Mouse (Mus musculus): ENCODE results near the gene Kctd4. TPM values are rescaled to one million over a fixed set of nuclear protein-coding genes. Genes with fewer than 3 reads are reported as not detected.

Gene Kctd4
- polyA plus RNA-seq, 1 experiment from 2014 or later, result 0.67 TPM

GRCm38 (mm10) chr14:75962250-75962649 is 7.4 kb downstream of the Kctd4 start:
- H3K4me3 ChIP-seq, result no peak overlapping the region
- H3K9me3 ChIP-seq, result no peaks in the 10 kb centered on the region
- H3K27ac ChIP-seq (replicated peaks), result no peak overlapping the region
- DNase-seq (ENCODE audit: low spot score), result no peak
- no peaks in the 10 kb centered on the region for H3K4me1 ChIP-seq
- no peaks in the 10 kb centered on the region for H3K27me3 ChIP-seq (replicated peaks; ENCODE audit: low read depth, poor library complexity, severe bottlenecking)
- WGBS, result 89% methylated on average over 9 of the region's 9 CpGs
- H3K36me3 ChIP-seq (replicated peaks), result no peaks in the 10 kb centered on the region

- 63% methylated on average over 5 of the region's 5 CpGs for WGBS
- Histone ChIP-seq H3K9me3 (no peaks in the 10 kb centered on the region), H3K36me3 (replicated peaks) (no peaks in the 10 kb centered on the region), H3K4me1 (no peaks in the 10 kb centered on the region), H3K27me3 (replicated peaks; ENCODE audit: low read depth, poor library complexity, severe bottlenecking) (no peaks in the 10 kb centered on the region), H3K27ac (replicated peaks) (no peak overlapping the region), H3K4me3 (no peak overlapping the region)
- no peak for DNase-seq (ENCODE audit: low spot score)
Measured at GRCm38 (mm10) chr14:75963215-75963614, 8.4 kb downstream of the Kctd4 start.

DNA sequence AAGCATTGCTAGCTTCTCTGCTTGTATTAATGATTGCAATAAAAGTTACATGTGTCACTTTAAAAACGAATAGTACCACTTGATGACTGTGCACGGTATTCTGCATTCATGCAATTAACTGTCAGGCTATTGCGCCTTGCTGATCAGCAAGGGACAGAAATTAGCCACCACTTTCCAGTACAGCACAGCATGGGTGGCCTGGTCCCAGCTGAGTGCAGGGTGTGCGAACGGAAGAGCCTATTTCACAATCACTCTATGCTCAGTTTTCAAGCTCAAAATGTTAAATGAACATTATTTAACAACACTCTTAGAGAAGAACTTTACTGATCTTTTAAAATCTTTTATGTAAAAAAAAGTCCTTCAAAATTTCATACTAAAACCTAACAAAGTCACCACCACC is 9.2 kb downstream of the Kctd4 start:
- Histone ChIP-seq H3K27me3 (replicated peaks; ENCODE audit: low read depth, poor library complexity, severe bottlenecking) (no peaks in the 10 kb centered on the region), H3K36me3 (replicated peaks) (no peaks in the 10 kb centered on the region), H3K4me3 (no peak overlapping the region), H3K9me3 (no peaks in the 10 kb centered on the region), H3K4me1 (no peaks in the 10 kb centered on the region), H3K27ac (replicated peaks) (no peak overlapping the region)
- WGBS, result 79% methylated on average over 5 of the region's 5 CpGs
- DNase-seq (ENCODE audit: low spot score), result no peak

- H3K4me3 ChIP-seq, result no peak overlapping the region
- no peaks in the 10 kb centered on the region for H3K27me3 ChIP-seq (replicated peaks; ENCODE audit: low read depth, poor library complexity, severe bottlenecking)
- DNase-seq (ENCODE audit: low spot score), result no peak
- no peak overlapping the region for H3K27ac ChIP-seq (replicated peaks)
- H3K9me3 ChIP-seq, result no peaks in the 10 kb centered on the region
- no peaks in the 10 kb centered on the region for H3K4me1 ChIP-seq
- no peaks in the 10 kb centered on the region for H3K36me3 ChIP-seq (replicated peaks)
- WGBS, result 95% methylated on average over 1 of the region's 1 CpGs
Measured at GRCm38 (mm10) chr14:75964433-75964832, 9.6 kb downstream of the Kctd4 start.

DNA sequence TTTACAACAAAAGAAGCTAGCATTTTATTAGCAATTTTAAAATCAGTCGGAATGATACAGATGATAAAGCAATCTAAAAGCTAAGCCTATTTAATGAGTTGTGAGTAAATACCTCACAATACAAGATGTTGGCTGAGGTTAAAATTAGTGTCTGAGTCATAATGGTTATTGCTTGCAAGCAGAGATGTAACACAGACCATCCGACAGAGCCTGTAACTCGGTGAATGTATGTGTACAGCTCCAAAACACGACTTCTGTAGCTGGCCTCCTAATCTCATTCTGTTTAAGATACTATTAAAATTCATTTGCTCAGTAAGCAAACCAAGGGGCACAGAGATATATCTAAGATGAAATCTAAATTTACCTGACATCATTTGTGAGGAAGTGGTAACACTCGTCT is 12.5 kb downstream of the Kctd4 start:
- Histone ChIP-seq H3K4me3 (no peak overlapping the region), H3K4me1 (no peaks in the 10 kb centered on the region), H3K9me3 (no peaks in the 10 kb centered on the region), H3K36me3 (replicated peaks) (no peaks in the 10 kb centered on the region), H3K27ac (replicated peaks) (no peak overlapping the region), H3K27me3 (replicated peaks; ENCODE audit: low read depth, poor library complexity, severe bottlenecking) (no peaks in the 10 kb centered on the region)
- DNase-seq (ENCODE audit: low spot score), result no peak
- WGBS, result 90% methylated on average over 5 of the region's 5 CpGs

DNA sequence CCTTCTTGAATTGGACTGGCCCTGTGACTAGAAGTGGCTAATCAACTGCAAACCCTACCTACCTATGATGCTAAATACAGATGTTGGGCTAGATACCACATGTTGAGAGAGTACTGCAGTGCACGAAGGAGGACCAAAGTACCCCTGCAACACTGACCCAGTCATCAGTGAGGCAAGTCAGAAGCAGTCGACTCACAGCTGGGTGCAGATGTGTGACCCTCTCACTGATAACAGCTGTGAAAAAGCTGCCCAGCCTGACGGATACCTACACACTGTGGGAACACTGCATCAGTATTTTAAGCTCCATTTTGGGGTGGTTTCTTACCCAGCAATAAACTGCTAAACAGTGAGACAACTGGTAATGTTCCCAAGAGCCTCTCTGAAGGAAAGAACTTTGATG is 21.3 kb downstream of the Kctd4 start:
- WGBS, result 66% methylated on average over 3 of the region's 3 CpGs
- no peaks in the 10 kb centered on the region for H3K9me3 ChIP-seq
- no peak overlapping the region for H3K4me3 ChIP-seq
- H3K27me3 ChIP-seq (replicated peaks; ENCODE audit: low read depth, poor library complexity, severe bottlenecking), result no peaks in the 10 kb centered on the region
- H3K4me1 ChIP-seq, result peaks cover 4% of the 10 kb centered on the region; the same call in 1 of the 2 replicates
- H3K27ac ChIP-seq (replicated peaks), result no peak overlapping the region
- no peak for DNase-seq (ENCODE audit: low spot score)
- peaks cover 13% of the 10 kb centered on the region; the same call in 1 of the 2 replicates for H3K36me3 ChIP-seq (replicated peaks)

DNA sequence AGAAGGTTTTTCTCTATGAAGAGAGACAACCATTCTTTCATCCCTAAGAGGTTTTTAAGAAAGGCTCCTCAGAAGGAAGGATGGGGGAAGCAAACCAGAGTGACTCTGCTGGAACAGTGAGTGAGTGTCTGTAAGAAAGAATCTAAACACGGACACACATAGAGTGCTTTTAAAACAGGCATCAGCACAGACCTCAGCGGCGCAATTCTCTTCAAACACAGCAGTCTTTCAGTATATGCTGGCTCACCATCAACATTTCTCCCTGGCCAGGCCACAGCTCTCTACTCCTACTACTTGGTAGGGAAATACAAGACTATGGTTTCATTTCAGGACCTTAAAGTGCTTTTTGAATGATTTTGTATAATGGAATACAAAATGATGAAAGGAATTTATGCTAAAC is 26.4 kb downstream of the Kctd4 start:
- Histone ChIP-seq H3K9me3 (no peaks in the 10 kb centered on the region), H3K4me1 (peaks cover 7% of the 10 kb centered on the region; the same call in 1 of the 2 replicates), H3K27ac (replicated peaks) (no peak overlapping the region), H3K4me3 (no peak overlapping the region), H3K36me3 (replicated peaks) (peaks cover 15% of the 10 kb centered on the region; the same call in 1 of the 2 replicates), H3K27me3 (replicated peaks; ENCODE audit: low read depth, poor library complexity, severe bottlenecking) (no peaks in the 10 kb centered on the region)
- 92% methylated on average over 3 of the region's 3 CpGs for WGBS
- DNase-seq (ENCODE audit: low spot score), result no peak

- no peaks in the 10 kb centered on the region for H3K9me3 ChIP-seq
- no peak for DNase-seq (ENCODE audit: low spot score)
- peaks cover 7% of the 10 kb centered on the region; the same call in 1 of the 2 replicates for H3K4me1 ChIP-seq
- no peak overlapping the region for H3K4me3 ChIP-seq
- H3K36me3 ChIP-seq (replicated peaks), result peaks cover 12% of the 10 kb centered on the region; the same call in 1 of the 2 replicates
- no peaks in the 10 kb centered on the region for H3K27me3 ChIP-seq (replicated peaks; ENCODE audit: low read depth, poor library complexity, severe bottlenecking)
- 85% methylated on average over 2 of the region's 2 CpGs for WGBS
- H3K27ac ChIP-seq (replicated peaks), result no peak overlapping the region
Measured at GRCm38 (mm10) chr14:75983891-75984290, 29.1 kb downstream of the Kctd4 start.

- no peaks in the 10 kb centered on the region for H3K9me3 ChIP-seq
- no peak for DNase-seq (ENCODE audit: low spot score)
- H3K4me1 ChIP-seq, result peaks cover 7% of the 10 kb centered on the region; the same call in 1 of the 2 replicates
- H3K27ac ChIP-seq (replicated peaks), result no peak overlapping the region
- no peak overlapping the region for H3K4me3 ChIP-seq
- peaks cover 9% of the 10 kb centered on the region; the same call in 1 of the 2 replicates for H3K36me3 ChIP-seq (replicated peaks)
- WGBS, result 68% methylated on average over 4 of the region's 4 CpGs
- H3K27me3 ChIP-seq (replicated peaks; ENCODE audit: low read depth, poor library complexity, severe bottlenecking), result no peaks in the 10 kb centered on the region
Measured at GRCm38 (mm10) chr14:75985112-75985511, 30.3 kb downstream of the Kctd4 start.

- no peaks in the 10 kb centered on the region for H3K27me3 ChIP-seq (replicated peaks; ENCODE audit: low read depth, poor library complexity, severe bottlenecking)
- no peak overlapping the region for H3K4me3 ChIP-seq
- no peak for DNase-seq (ENCODE audit: low spot score)
- H3K9me3 ChIP-seq, result no peaks in the 10 kb centered on the region
- peaks cover 7% of the 10 kb centered on the region; the same call in 1 of the 2 replicates for H3K4me1 ChIP-seq
- no peak overlapping the region for H3K27ac ChIP-seq (replicated peaks)
- H3K36me3 ChIP-seq (replicated peaks), result peaks cover 3% of the 10 kb centered on the region; the same call in 1 of the 2 replicates
- WGBS, result 89% methylated on average over 7 of the region's 7 CpGs
Measured at GRCm38 (mm10) chr14:75986878-75987483, 32.2 kb downstream of the Kctd4 start.

DNA sequence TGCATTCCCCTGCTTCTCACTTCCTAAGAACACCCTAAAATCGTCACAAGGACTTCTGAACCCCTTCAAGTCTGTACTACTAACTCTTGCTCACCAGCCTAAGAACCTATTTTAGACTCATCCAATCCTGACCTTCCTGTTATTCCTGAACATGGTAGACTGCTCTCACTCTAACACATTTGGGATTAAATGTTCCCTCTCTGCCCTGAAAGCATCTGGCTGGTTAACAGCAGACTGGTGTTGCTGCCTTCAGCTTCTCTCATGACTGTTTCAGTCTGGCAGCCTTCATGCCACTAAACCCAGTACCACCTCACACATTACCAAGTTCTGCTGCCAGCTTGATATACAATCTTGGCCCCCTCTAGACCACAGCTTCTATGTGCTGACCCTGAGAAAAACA is 34.4 kb downstream of the Kctd4 start:
- no peak overlapping the region for H3K4me3 ChIP-seq
- H3K27ac ChIP-seq (replicated peaks), result no peak overlapping the region
- 84% methylated on average over 1 of the region's 1 CpGs for WGBS
- H3K4me1 ChIP-seq, result peaks cover 7% of the 10 kb centered on the region; the same call in 1 of the 2 replicates
- no peaks in the 10 kb centered on the region for H3K9me3 ChIP-seq
- H3K27me3 ChIP-seq (replicated peaks; ENCODE audit: low read depth, poor library complexity, severe bottlenecking), result no peaks in the 10 kb centered on the region
- no peak for DNase-seq (ENCODE audit: low spot score)
- H3K36me3 ChIP-seq (replicated peaks), result peaks cover 14% of the 10 kb centered on the region

DNA sequence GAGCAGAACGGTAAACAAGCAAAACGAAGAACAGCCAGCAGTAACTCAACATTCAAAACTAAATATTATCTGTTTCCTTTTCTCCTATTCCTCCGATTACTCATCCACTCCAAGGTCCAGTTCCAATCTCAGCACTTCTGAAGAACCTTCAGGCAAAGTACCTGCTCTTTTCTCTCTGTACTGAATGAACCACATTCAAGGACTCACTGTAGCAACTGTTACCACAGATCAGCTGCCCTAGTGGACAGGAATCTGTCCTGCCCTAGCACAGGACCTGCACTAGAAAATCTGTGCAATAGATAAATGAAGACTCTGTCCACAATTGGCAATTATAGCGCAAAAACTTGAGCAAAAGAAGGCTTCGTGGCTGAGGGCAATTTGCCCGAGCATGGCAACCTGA is 36.1 kb downstream of the Kctd4 start:
- 93% methylated on average over 6 of the region's 6 CpGs for WGBS
- H3K4me3 ChIP-seq, result no peak overlapping the region
- no peaks in the 10 kb centered on the region for H3K27me3 ChIP-seq (replicated peaks; ENCODE audit: low read depth, poor library complexity, severe bottlenecking)
- no peak overlapping the region for H3K27ac ChIP-seq (replicated peaks)
- H3K4me1 ChIP-seq, result no peaks in the 10 kb centered on the region
- no peak for DNase-seq (ENCODE audit: low spot score)
- peaks cover 21% of the 10 kb centered on the region for H3K36me3 ChIP-seq (replicated peaks)
- no peaks in the 10 kb centered on the region for H3K9me3 ChIP-seq

DNA sequence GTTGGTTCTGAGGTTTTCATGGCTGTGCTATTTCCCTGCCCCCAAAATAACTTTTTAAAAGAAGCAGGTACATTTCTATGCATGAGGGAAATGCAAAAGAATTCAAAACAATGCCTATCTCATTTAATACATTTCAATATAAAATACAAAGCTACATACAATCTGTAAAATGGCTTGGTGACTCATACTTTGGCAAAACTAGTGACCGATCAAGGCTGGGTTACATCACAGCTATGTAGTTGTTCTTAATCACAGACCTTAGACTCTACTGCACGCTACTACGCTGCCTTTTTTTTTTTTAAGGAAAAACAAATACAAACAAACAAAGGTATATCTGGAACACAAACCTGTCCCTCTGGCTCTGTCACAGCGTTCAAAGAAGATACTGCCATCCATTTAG is 37.6 kb downstream of the Kctd4 start:
- no peak overlapping the region for H3K27ac ChIP-seq (replicated peaks)
- DNase-seq (ENCODE audit: low spot score), result no peak
- H3K9me3 ChIP-seq, result no peaks in the 10 kb centered on the region
- H3K36me3 ChIP-seq (replicated peaks), result peaks cover 24% of the 10 kb centered on the region
- 94% methylated on average over 4 of the region's 4 CpGs for WGBS
- no peaks in the 10 kb centered on the region for H3K4me1 ChIP-seq
- no peak overlapping the region for H3K4me3 ChIP-seq
- H3K27me3 ChIP-seq (replicated peaks; ENCODE audit: low read depth, poor library complexity, severe bottlenecking), result no peaks in the 10 kb centered on the region

Data from embryonic facial prominence, embryonic 10.5 days (tissue).